Mouse (Mus musculus): Measurements from ENCODE around the gene Ptgds. TPM values are rescaled to one million over a fixed set of nuclear protein-coding genes. Genes with fewer than 3 reads are reported as not detected.

Gene Ptgds
- polyA plus RNA-seq, 1 experiment = not detected

GRCm38 (mm10) chr2:25465256-25465655 lies 4.6 kb downstream of the Ptgds start:
- TF ChIP-seq GATA1 (IDR thresholded peaks at IDR 0.05; ENCODE audit: low read length) = no peak

GRCm38 (mm10) chr2:25463630-25464029 lies 6.2 kb downstream of the Ptgds start:
- TF ChIP-seq GATA1 (IDR thresholded peaks at IDR 0.05; ENCODE audit: low read length) = no peak

GRCm38 (mm10) chr2:25461407-25461806 lies 8.4 kb downstream of the Ptgds start:
- no peak for TF ChIP-seq GATA1 (IDR thresholded peaks at IDR 0.05; ENCODE audit: low read length)

GRCm38 (mm10) chr2:25460551-25461309 lies 9.1 kb downstream of the Ptgds start, which contains the start of gene Paxx:
Paxx (minus strand) TSS chr2:25461094.
- TF ChIP-seq GATA1 (IDR thresholded peaks at IDR 0.05; ENCODE audit: low read length) = no peak

- no peak for TF ChIP-seq GATA1 (IDR thresholded peaks at IDR 0.05; ENCODE audit: low read length)
These were observed 9.7 kb downstream of the Ptgds start for GRCm38 (mm10) chr2:25460135-25460534.

- no peak for TF ChIP-seq GATA1 (IDR thresholded peaks at IDR 0.05; ENCODE audit: low read length)
These were observed 10.9 kb downstream of the Ptgds start for GRCm38 (mm10) chr2:25458911-25459310.

- TF ChIP-seq GATA1 (IDR thresholded peaks at IDR 0.05; ENCODE audit: low read length) = no peak
These were observed 12.6 kb downstream of the Ptgds start for GRCm38 (mm10) chr2:25457022-25457896.

- no peak for TF ChIP-seq GATA1 (IDR thresholded peaks at IDR 0.05; ENCODE audit: low read length)
These were observed 13.5 kb downstream of the Ptgds start, which contains the start of gene Clic3 for GRCm38 (mm10) chr2:25456205-25456953. Clic3 (plus strand) TSS chr2:25456838.

GRCm38 (mm10) chr2:25452951-25453350 lies 16.9 kb downstream of the Ptgds start:
- no peak for TF ChIP-seq GATA1 (IDR thresholded peaks at IDR 0.05; ENCODE audit: low read length)

- no peak for TF ChIP-seq GATA1 (IDR thresholded peaks at IDR 0.05; ENCODE audit: low read length)
These were observed 18.8 kb downstream of the Ptgds start for GRCm38 (mm10) chr2:25450853-25451647.

- no peak for TF ChIP-seq GATA1 (IDR thresholded peaks at IDR 0.05; ENCODE audit: low read length)
These were observed 27.2 kb downstream of the Ptgds start for GRCm38 (mm10) chr2:25442682-25443081.

GRCm38 (mm10) chr2:25441067-25441466 lies 28.8 kb downstream of the Ptgds start:
- TF ChIP-seq GATA1 (IDR thresholded peaks at IDR 0.05; ENCODE audit: low read length) = no peak

GRCm38 (mm10) chr2:25436286-25436820 lies 33.5 kb downstream of the Ptgds start:
- TF ChIP-seq GATA1 (IDR thresholded peaks at IDR 0.05; ENCODE audit: low read length) = no peak

GRCm38 (mm10) chr2:25434292-25434691 lies 35.6 kb downstream of the Ptgds start:
- no peak for TF ChIP-seq GATA1 (IDR thresholded peaks at IDR 0.05; ENCODE audit: low read length)

- TF ChIP-seq GATA1 (IDR thresholded peaks at IDR 0.05; ENCODE audit: low read length) = no peak
These were observed 36.7 kb downstream of the Ptgds start for GRCm38 (mm10) chr2:25433101-25433500.
